Mouse (Mus musculus) liver, adult 2 months (tissue): ENCODE measurements around the gene Siglecg. TPM values are rescaled to one million over a fixed set of nuclear protein-coding genes. Genes with fewer than 3 reads are reported as not detected.
A peak's percentile ranks its signal among the peaks of the same experiment; 100 is the strongest.

Source experiments
- DNase-seq: peaks from one replicate; pipeline ENCODE4 v3.0.0-alpha.2; 2011; ENCODE audit warnings: low read depth, low spot score; ENCODE audit errors: extremely low read depth
- H3K27ac ChIP-seq: fragments of 200-500 bp; replicated peaks from 2 replicates; pipeline ENCODE4 v1.5.1; 2012; ENCODE audit warnings: low read depth, mild to moderate bottlenecking, control low read depth, inconsistent platforms, low read length; ENCODE audit not compliant: insufficient read depth
- H3K27me3 ChIP-seq: fragments of 200-500 bp; 2 replicates; pipeline ENCODE4 v1.6.1; 2012; ENCODE audit warnings: mild to moderate bottlenecking, moderate library complexity, low read length, inconsistent platforms; ENCODE audit not compliant: control insufficient read depth, insufficient read depth
- H3K36me3 ChIP-seq: fragments of 200-500 bp; 2 replicates; pipeline ENCODE4 v1.6.1; 2012; ENCODE audit warnings: low read length, inconsistent platforms; ENCODE audit not compliant: control insufficient read depth, insufficient read depth
- H3K4me1 ChIP-seq: fragments of 200-500 bp; 2 replicates; pipeline ENCODE4 v1.6.1; 2011; ENCODE audit warnings: low read length; ENCODE audit not compliant: control insufficient read depth, insufficient read depth
- H3K4me3 ChIP-seq: fragments of 200-500 bp; 2 replicates; pipeline ENCODE4 v1.5.1; 2011; ENCODE audit warnings: low read depth, mild to moderate bottlenecking, control low read depth, low read length, moderate library complexity; ENCODE audit not compliant: insufficient read depth
- H3K79me2 ChIP-seq: fragments of 200-500 bp; 2 replicates; pipeline ENCODE4 v1.6.1; 2012; ENCODE audit warnings: inconsistent platforms, mild to moderate bottlenecking, low read length, moderate library complexity; ENCODE audit not compliant: control insufficient read depth, insufficient read depth
- H3K9ac ChIP-seq: fragments of 200-500 bp; 2 replicates; pipeline ENCODE4 v1.6.1; 2012; ENCODE audit warnings: low read depth, mild to moderate bottlenecking, control low read depth, inconsistent platforms, low read length
- CTCF ChIP-seq: fragments of 200-500 bp; IDR thresholded peaks from 2 replicates; pipeline ENCODE4 v1.5.1; 2011; ENCODE audit warnings: low read depth, low read length, control low read depth
- POLR2A ChIP-seq: fragments of 200-500 bp; IDR thresholded peaks from 2 replicates; pipeline ENCODE4 v1.6.1; 2011; ENCODE audit warnings: low read length, control low read depth; ENCODE audit not compliant: insufficient read depth; ENCODE audit errors: extremely low read depth
- WGBS: fragments of 180-500 bp; shearing (Covaris S2); methylation state at CpG from one replicate; pipeline ENCODE4 v1.1.7; 2018; 5-methylcytosine and 5-hydroxymethylcytosine counted together
- polyA plus RNA-seq: library from polyadenylated mRNA; depleted of rRNA; stranded (reverse); fragments of >200 nt; gene quantifications from 2 replicates; pipeline ENCODE4 v1.2.3, GENCODE M21; 2012; rRNA removed
- total RNA-seq: library from RNA; depleted of rRNA; stranded (reverse); fragments of >200 nt; gene quantifications from 2 replicates; pipeline ENCODE4 v1.2.3, GENCODE M21; 2014; rRNA removed

Siglecg gene
- total RNA-seq (0.09 and 0.40 TPM in 2 replicates), polyA plus RNA-seq (0.36 and 1.1 TPM in 2 replicates)

- Histone ChIP-seq H3K27me3 (peaks cover 2% of the 10 kb centered on the region; the same call in 1 of the 2 replicates), H3K36me3 (no peaks in the 10 kb centered on the region), H3K9ac (no peak within 1 kb of the TSS), H3K79me2 (no peaks in the 10 kb centered on the region), H3K27ac (no peak within 1 kb of the TSS), H3K4me3 (no peak within 1 kb of the TSS), H3K4me1 (no peaks in the 10 kb centered on the region)
- DNase-seq = no peak
- TF ChIP-seq CTCF (no peak), POLR2A (no peak)
- 70% methylated on average over 4 of the region's 4 CpGs for WGBS
Observed at GRCm38 (mm10) chr7:43408131-43408553, at the start of gene Siglecg. TSS of gene Siglecg (plus strand) at chr7:43408204.

DNA sequence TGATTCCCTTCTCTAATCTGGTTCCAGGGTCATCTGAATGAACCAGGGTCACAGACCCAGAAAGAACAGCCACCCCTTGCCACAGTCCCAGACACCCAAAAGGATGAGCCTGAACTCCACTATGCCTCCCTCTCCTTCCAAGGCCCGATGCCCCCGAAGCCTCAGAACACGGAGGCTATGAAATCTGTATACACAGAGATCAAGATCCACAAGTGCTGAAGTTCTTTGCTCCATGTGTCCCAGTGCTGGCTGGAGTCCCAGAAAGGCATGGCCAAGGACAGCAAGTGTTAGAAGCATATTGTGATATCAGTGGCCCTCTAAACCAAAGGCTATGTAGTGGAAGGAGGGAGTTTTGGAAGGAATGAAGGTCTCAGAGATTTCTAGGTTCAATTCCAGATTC lies 49.4 kb upstream of the Siglecg start:
- WGBS = 29% methylated on average over 3 of the region's 3 CpGs
- peak; percentile 83 for DNase-seq
- Histone ChIP-seq H3K4me1 (peaks cover 8% of the 10 kb centered on the region; the same call in 1 of the 2 replicates), H3K27ac (no peak overlapping the region), H3K79me2 (no peaks in the 10 kb centered on the region), H3K36me3 (no peaks in the 10 kb centered on the region), H3K9ac (no peak overlapping the region), H3K4me3 (no peak overlapping the region), H3K27me3 (no peaks in the 10 kb centered on the region)
- TF ChIP-seq CTCF = no peak
- TF ChIP-seq POLR2A = no peak

DNA sequence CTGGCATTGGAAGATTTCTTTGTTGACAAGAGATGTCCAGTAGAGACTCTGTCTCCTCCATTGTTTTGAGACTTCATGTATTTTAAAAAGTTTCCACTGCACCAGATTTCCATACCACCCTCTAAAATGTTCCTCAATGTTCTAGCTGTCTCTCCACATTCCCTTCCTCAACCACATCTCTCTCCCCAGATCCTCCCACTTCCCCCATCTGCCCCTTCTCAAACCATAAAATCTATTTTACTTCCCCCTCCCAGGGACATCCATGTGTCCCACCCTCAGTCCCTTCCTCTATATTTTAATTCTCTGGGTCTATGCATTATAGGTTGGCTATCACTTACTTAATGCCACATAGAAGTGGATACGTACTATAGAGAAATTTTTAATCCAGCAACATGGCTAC lies 46.6 kb upstream of the Siglecg start:
- H3K4me1 ChIP-seq = peaks cover 8% of the 10 kb centered on the region; the same call in 1 of the 2 replicates
- no peaks in the 10 kb centered on the region for H3K79me2 ChIP-seq
- DNase-seq = no peak
- TF ChIP-seq POLR2A (no peak), CTCF (no peak)
- 92% methylated on average over 1 of the region's 1 CpGs for WGBS
- no peak overlapping the region for H3K27ac ChIP-seq
- no peak overlapping the region for H3K4me3 ChIP-seq
- no peaks in the 10 kb centered on the region for H3K36me3 ChIP-seq
- no peak overlapping the region for H3K9ac ChIP-seq
- no peaks in the 10 kb centered on the region for H3K27me3 ChIP-seq

DNA sequence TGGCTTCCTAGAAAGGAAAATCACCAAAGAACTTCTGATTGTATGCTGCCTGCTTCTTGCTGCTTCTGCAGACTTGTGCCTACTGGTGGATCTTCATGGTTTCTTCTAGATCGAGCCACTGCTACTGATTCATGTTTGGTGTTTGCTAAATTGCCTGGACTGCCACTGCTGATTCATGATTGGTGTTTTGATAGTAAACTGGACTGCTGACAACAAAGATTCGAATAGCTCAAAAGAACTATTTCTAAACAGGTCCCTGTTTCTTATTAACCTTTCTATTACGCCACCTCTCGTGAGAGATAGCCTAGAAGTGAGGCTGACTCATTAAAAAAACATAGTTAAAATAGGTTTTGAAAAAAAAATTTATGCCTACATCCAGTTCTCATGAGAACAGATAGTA lies 46.0 kb upstream of the Siglecg start:
- Histone ChIP-seq H3K36me3 (no peaks in the 10 kb centered on the region), H3K4me1 (peaks cover 8% of the 10 kb centered on the region; the same call in 1 of the 2 replicates), H3K27ac (no peak overlapping the region), H3K27me3 (no peaks in the 10 kb centered on the region), H3K9ac (no peak overlapping the region), H3K79me2 (no peaks in the 10 kb centered on the region), H3K4me3 (no peak overlapping the region)
- 19% methylated on average over 4 of the region's 4 CpGs for WGBS
- TF ChIP-seq CTCF (no peak), POLR2A (no peak)
- DNase-seq = peak; percentile 92

DNA sequence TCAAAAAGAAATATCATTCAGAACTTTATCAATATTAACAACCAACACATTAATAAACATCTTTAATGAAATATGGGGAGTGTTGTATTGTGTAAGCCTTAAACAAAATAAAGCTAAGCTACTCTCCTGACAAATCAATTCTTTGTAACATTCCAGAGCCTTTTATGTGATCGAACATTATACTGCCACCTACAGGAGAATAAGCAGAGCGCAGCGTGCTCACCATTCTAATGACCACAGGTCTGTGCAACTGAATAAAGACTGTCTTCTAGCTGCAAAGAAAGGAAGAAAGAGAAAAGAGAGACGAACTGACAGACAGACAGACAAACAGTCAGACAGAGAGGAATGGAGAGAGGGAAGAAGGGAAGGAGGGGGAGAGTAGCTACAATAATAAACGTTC lies 29.8 kb upstream of the Siglecg start:
- Histone ChIP-seq H3K36me3 (no peaks in the 10 kb centered on the region), H3K9ac (no peak overlapping the region), H3K27ac (no peak overlapping the region), H3K27me3 (no peaks in the 10 kb centered on the region), H3K4me3 (no peak overlapping the region), H3K79me2 (no peaks in the 10 kb centered on the region), H3K4me1 (peaks cover 1% of the 10 kb centered on the region)
- DNase-seq = peak; percentile 75
- WGBS = 13% methylated on average over 5 of the region's 5 CpGs
- TF ChIP-seq CTCF (peak; percentile 48), POLR2A (no peak)

DNA sequence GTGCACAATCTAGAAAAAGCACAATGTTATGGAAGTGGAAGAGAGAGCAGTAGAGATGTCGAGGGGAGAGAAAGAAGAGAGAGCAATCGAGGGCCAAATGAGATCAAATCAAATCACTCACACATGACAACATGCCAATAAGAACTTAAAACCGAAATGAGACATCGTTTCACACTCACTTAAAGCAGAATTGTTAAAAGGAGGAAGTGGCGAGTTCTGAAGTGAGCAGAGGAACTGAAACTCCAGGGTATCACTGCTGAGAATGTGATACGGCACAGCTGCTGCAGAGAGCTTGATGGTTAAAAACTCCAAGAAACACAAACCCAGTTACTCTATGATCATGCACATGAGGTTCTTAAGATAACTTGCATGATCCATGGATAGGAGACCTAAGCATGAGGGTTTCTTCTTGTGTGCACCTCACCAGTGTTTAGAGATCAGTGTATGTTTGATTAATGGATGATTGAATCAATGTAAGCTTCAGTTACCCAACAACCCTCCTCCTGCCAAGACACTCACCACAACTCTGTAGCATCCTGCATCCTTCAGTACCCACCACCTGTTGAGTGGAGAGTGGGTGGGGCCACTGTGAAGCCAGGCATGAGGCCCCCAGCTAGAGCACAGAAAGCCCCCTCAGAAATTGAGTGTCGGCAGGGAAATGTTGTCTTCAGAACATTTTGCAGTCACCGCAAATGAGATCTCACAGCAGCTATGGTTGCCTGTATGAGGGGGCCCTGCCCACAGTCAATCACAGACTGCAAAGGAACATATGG lies 15.5 kb upstream of the Siglecg start:
- TF ChIP-seq POLR2A (no peak), CTCF (no peak)
- H3K36me3 ChIP-seq = no peaks in the 10 kb centered on the region
- no peak overlapping the region for H3K9ac ChIP-seq
- no peak overlapping the region for H3K27ac ChIP-seq
- no peaks in the 10 kb centered on the region for H3K79me2 ChIP-seq
- H3K4me3 ChIP-seq = no peak overlapping the region
- H3K4me1 ChIP-seq = no peaks in the 10 kb centered on the region
- peak; percentile 23 for DNase-seq
- 73% methylated on average over 8 of the region's 8 CpGs for WGBS
- no peaks in the 10 kb centered on the region for H3K27me3 ChIP-seq
